Mouse (Mus musculus) common myeloid progenitor, adult 5-6 weeks (primary cell): ENCODE measurements around the gene Asl. TPM values are rescaled to one million over a fixed set of nuclear protein-coding genes. Genes with fewer than 3 reads are reported as not detected.

Source experiments
- ATAC-seq: replicated peaks from 2 replicates; pipeline ENCODE4 v1.8.0; 2016; ENCODE audit warnings: low read depth, mild to moderate bottlenecking, moderate TSS enrichment, inconsistent platforms; ENCODE audit not compliant: poor library complexity, severe bottlenecking
- total RNA-seq: library from RNA; stranded (forward); fragments of 200-1000, 187-1606 nt; gene quantifications from 2 replicates; pipeline ENCODE4 v1.2.3, GENCODE M21; 2017

The Asl gene
- total RNA-seq, 1 experiment from 2014 or later: 25.2 TPM

DNA sequence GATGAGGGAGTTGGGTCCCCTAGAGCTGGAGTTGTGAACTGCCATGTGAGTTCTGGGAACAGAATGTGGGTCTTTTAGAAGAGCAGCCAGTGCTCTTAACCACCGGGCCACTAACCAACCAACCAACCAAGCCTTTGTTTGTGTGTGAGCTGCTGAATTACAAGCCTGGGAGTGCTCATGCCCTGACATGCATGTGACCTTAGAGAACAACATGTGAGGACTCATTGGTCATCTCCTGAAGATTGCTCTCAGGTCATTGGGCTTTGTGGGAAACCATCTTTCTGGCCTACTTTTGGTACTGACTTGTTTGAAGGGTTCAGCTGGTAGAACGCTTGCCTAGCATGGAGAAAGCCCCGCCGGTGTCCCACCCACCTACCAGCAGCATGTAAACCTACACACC is 19.3 kb downstream of the Asl start:
- no peak for ATAC-seq

DNA sequence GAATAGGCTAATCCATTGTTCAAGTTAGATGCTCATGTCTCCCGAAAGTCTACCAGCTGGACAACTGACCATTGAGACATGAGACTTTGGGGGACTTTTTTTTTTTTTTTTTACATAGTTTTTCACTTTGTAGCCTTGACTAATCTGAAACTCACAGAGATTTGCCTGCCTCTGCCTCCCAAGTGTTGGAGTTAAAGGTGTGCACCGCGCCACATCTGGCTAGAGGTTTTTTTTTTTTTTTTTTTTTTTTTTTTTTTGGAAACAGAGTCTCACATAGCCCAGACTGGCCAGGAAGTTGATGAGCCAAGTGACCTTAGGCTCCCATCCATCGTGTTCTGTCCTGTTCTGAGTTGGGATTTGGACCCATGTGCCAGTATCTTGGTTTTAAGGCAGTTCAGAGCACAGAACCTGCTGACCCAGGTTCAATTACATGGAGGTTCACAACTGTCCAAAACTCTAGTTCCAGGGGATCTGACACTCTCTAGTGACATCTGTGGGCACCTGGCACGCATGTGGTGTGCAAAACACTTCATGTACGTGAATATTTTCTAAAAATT is 20.9 kb downstream of the Asl start:
- ATAC-seq: no peak

- ATAC-seq: no peak
Observed at GRCm38 (mm10) chr5:130007344-130007743, 21.7 kb downstream of the Asl start.

DNA sequence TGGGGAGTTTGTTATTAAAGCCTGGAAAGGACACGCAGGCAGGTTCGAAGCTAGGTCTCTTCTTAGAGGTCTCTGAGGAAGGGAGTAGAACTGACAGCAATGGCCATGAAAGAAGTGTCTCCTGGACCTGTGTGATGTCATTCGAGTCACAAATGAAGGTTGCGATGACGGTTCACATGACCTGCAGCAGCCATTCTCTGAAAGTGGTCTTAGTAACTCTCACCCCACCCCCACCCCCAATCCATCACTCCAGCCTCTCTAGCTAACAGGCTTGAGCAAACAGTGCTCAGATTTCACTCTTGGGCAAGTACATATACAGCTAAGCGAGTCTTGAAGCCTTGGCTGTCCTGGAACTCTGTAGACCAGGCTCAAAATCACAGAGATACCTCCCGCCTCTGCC is 25.8 kb downstream of the Asl start:
- no peak for ATAC-seq

- ATAC-seq: peak; percentile 82
Observed at GRCm38 (mm10) chr5:130002301-130003146, 26.5 kb downstream of the Asl start, which contains the start of gene Gusb. Gene Gusb (minus strand): TSS chr5:130003049.

- ATAC-seq: peak; percentile 34
Observed at GRCm38 (mm10) chr5:130001356-130001987, 27.6 kb downstream of the Asl start.

DNA sequence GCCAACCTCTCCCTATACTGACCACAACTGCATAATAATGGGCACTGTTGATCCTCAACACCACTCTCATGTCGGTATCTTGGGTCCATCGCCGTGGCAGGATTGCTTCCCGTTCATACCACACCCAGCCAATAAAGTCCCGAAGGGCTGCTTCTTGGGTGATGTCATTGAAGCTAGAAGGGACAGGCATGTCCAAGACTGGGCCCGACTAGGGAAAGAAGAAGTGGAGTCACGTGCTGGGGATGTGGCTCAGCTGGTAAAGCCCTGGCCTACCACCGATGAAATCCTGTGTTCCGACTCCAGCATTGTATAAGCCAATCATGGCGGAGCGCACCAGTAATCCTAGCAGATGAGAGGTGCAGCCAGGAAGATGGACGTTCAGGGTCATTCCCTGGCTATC is 28.3 kb downstream of the Asl start:
- ATAC-seq: no peak

GRCm38 (mm10) chr5:129999097-129999496 is 29.9 kb downstream of the Asl start:
- ATAC-seq: 0 out of 2 replicates have a peak, but pooled peaks have one; percentile 16

GRCm38 (mm10) chr5:129997700-129998099 is 31.3 kb downstream of the Asl start:
- no peak for ATAC-seq

- ATAC-seq: no peak
Observed at GRCm38 (mm10) chr5:129994989-129995388, 34.1 kb downstream of the Asl start.

DNA sequence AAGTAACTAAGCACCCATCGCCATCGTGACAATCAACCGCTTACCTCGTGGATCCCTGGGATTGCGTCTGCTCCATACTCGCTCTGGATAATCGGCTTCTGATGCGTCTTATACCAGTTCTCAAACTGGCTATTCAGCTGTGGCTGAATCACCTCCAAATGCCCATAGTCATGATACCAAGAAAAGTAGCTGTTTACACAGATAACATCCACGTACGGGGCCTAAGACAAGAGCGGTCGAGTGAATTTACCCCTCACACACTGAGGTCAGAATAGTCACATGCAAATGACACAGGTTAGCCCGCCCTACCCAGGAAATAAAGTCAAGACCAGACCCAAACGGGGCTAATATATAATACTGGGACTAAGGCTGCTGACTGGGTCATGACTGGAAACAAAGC is 35.7 kb downstream of the Asl start:
- ATAC-seq: no peak

DNA sequence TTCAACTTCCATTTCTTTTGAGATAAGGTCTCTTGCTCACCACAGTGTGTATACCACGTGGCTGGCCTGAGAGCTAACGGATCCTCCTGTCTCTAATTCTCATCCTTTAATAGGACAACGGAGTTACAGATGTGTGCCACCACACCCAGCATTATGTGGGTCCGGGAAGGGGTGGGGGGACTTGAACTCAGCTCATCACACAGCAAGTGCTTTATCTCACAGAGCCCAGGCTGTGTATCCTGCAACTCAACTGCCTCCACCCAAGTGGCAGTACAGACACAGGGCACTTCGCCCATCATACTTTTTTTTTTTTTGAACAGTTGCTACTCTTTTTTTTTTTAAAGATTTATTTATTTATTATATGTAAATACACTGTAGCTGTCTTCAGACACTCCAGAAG is 37.1 kb downstream of the Asl start:
- peak; percentile 55; the same call in 1 of the 2 replicates for ATAC-seq

- ATAC-seq: no peak
Observed at GRCm38 (mm10) chr5:129989376-129989775, 39.7 kb downstream of the Asl start.

- no peak for ATAC-seq
Observed at GRCm38 (mm10) chr5:129980216-129980615, 48.8 kb downstream of the Asl start.

GRCm38 (mm10) chr5:129978608-129979007 is 50.4 kb downstream of the Asl start:
- ATAC-seq: no peak

DNA sequence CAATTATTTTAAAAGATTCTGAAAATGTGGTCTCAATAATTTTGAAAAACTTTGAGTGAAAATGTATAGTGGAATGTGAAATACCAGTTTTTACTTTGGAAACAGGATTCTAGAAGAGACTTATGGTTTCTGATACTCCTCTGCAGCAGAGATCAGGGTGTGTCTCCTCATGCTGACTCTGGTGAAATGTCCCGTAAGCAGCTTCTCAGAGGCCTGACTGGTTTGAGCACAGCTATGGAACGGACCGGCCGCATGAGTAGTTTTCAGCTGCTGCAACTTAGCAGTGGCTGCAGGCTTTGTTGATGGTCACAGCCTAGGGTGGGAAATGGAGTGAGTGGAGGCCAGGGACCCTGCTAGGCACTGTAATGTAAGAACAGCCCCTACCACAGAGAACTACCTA is 51.3 kb downstream of the Asl start:
- no peak for ATAC-seq

DNA sequence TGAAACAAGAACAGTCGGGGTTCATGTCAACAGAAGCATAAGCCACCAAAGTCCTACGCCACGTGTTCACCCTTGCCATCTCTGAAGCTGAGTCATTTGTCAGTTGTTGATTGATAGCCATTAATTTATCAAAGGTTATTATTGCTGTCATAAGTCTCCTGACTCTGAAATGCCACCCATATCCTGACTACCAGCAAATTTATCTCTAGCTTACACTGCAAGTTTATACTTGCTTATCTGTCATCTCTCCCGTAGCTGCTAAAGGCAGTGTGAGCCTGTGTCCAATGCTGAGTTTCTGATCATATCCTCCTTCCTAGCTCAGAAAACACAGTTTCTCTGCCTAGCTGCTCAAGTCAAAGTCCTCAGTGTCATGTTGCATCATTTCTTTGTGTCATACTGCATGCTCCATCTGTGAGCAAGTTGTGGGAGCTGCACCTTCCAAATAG is 54.2 kb downstream of the Asl start:
- peak; percentile 54 for ATAC-seq

DNA sequence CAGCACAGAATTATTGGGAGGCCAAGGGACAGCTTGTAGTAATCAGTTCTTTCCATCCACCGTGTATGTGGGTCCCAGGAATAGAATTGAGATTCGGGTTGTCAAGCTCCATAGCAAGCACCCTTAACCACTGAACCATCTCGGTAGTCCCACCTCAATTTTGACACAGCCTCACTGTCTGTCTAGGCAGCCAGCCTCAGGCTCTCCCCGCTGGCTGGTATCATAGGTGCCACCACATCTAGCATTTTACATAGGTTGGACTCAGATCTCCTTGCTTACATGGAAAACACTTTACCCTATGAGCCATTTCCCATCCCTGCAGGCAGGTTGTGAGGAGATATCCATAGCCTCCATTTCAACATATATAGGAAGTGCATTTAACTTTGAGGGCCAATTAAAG is 54.7 kb downstream of the Asl start:
- 0 out of 2 replicates have a peak, but pooled peaks have one; percentile 15 for ATAC-seq

DNA sequence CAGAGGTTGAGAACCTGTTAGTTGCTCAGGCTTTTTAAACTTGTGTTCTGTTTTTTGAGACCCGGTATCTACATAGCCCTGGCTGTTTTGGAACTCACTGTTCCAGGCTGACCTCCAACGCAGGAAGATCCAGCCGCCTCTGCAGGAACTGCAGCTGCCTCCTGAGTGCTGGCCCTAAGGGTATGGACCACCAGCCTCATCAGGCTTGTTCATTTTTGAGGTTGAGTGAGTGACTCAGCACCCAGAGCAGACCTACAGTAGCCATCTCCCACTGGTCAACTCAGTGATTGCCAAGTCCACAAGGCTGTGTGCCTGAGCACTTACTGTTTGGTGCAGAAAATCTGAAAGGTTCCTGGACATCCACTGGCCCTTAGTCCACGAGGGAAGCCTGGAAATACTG is 57.6 kb downstream of the Asl start:
- ATAC-seq: no peak

- no peak for ATAC-seq
Observed at GRCm38 (mm10) chr5:129968417-129968816, 60.6 kb downstream of the Asl start.

DNA sequence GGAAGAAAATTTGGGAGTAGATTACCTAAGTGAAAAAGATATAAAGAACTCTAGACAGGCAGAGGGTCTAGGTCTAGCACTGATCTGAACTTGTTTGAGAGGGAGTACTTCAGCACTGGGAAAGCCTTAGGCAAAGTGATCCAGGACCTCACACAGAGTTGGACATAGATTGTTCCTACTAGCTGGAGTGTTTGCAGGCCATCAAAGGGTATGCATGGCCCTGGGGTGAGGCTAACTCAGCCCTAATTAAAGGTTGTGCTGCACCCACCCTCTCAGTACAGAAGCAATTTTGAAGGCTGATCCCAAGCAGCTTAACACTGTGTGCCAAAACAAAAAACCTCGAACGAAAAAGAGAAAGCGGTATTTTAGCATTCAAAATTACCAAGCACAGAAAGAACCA is 62.6 kb downstream of the Asl start:
- no peak for ATAC-seq
